Mouse (Mus musculus) CD4-positive, CD25-positive, alpha-beta regulatory T cell (primary cell): ENCODE results near the gene Fbxo44. TPM values are rescaled to one million over a fixed set of nuclear protein-coding genes. Genes with fewer than 3 reads are reported as not detected.

ENCODE experiments used
- polyA plus RNA-seq: library from polyadenylated mRNA; unstranded; fragments of 100-300 nt; shearing (Covaris generic); gene quantifications from one replicate; pipeline ENCODE4 v1.2.1, GENCODE M21; 2017

Gene Fbxo44
- 2.7 TPM for polyA plus RNA-seq

GRCm38 (mm10) chr4:148160436-148161390 lies at the start of gene Fbxo44, which contains the start of gene Fbxo2:
TSS of gene Fbxo44 (minus strand) at chr4:148160482.
TSS of gene Fbxo2 (plus strand) at chr4:148160621.

GRCm38 (mm10) chr4:148151267-148152168 lies 8.8 kb downstream of the Fbxo44 start, which contains the start of gene Fbxo6:
TSS of gene Fbxo6 (minus strand) at chr4:148152140.

GRCm38 (mm10) chr4:148130561-148131413 lies 29.5 kb downstream of the Fbxo44 start, which contains the start of gene Draxin:
TSS of gene Draxin (minus strand) at chr4:148130698.

GRCm38 (mm10) chr4:148130133-148130532 lies 30.1 kb downstream of the Fbxo44 start, which contains the start of gene Mad2l2:
TSS of gene Mad2l2 (plus strand) at chr4:148130384.

Other genes with a start within 250 kb of the Fbxo44 start
- 10.4 TPM for gene Plod1, start 223.7 kb downstream of the Fbxo44 start, polyA plus RNA-seq
- gene 2510039O18Rik, start 219.6 kb downstream of the Fbxo44 start, polyA plus RNA-seq, result 114 TPM
- gene Nppb, start 174.7 kb downstream of the Fbxo44 start, polyA plus RNA-seq, result not detected
- gene Nppa, start 159.8 kb downstream of the Fbxo44 start, polyA plus RNA-seq, result not detected
- 7.3 TPM for gene Clcn6, start 121.7 kb downstream of the Fbxo44 start, polyA plus RNA-seq
- 15.8 TPM for gene Mthfr, start 121.4 kb downstream of the Fbxo44 start, polyA plus RNA-seq
- gene Agtrap, start 72.5 kb downstream of the Fbxo44 start, polyA plus RNA-seq, result 18.2 TPM
- 44.4 TPM for gene Mad2l2, start 30.1 kb downstream of the Fbxo44 start, polyA plus RNA-seq
- gene Draxin, start 29.8 kb downstream of the Fbxo44 start, polyA plus RNA-seq, result not detected
- gene Fbxo6, start 8.3 kb downstream of the Fbxo44 start, polyA plus RNA-seq, result 52.5 TPM
- gene Fbxo2, start 139 bp upstream of the Fbxo44 start, polyA plus RNA-seq, result not detected
- gene Disp3, start 127.5 kb upstream of the Fbxo44 start, polyA plus RNA-seq, result not detected